Mouse (Mus musculus) myocyte (in vitro differentiated cells): ENCODE results near the gene Zfp488.

Source experiments
- POLR2A ChIP-seq: IDR thresholded peaks from one replicate; pipeline ENCODE4 v1.6.1; 2011; ENCODE audit warnings: low read depth, mild to moderate bottlenecking, control low read depth, moderate library complexity; ENCODE audit not compliant: insufficient read length
- TCF3 ChIP-seq: IDR thresholded peaks from one replicate; pipeline ENCODE4 v1.6.1; 2011; ENCODE audit warnings: low read depth, control low read depth; ENCODE audit not compliant: insufficient read length

- no peak for TF ChIP-seq TCF3
- TF ChIP-seq POLR2A, result no peak
These were observed 21.5 kb upstream of the Zfp488 start for GRCm38 (mm10) chr14:34000076-34000475.
